Mouse (Mus musculus) naive thymus-derived CD4-positive, alpha-beta T cell, adult 2 months (primary cell): Measurements from ENCODE around the gene Yeats2.
"Not testable (repeated sequence)": the region's sequence is repeated elsewhere in the genome, so short reads cannot be mapped to it uniquely, and the experiment has no call there.

ENCODE experiments used
- DNase-seq: peaks from one replicate; pipeline ENCODE4 v3.0.0-alpha.2; 2011; ENCODE audit warnings: low read depth

Yeats2 gene

GRCm38 (mm10) chr16:20140772-20141531 lies at the start of gene Yeats2:
Gene Yeats2 (plus strand): TSS chr16:20141063.
- DNase-seq: peak; percentile 95

DNA sequence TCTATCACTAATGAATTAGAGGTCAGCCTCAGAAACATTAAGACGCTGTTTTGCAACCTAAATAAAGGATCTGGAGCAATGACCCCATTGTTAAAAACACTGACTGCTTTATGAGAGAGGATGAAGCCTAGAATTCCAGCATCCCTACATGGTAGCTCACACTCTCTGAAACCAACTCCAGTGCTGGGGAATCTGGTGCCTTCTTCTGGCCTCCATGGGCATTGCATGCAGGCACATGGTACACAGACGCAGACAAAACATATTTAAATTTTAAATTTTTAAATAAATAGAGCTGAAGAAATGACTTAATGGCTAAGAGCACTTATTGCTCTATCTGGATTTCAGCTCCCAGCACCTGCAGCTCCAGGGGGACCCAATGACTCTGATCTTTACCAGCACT lies 44.9 kb upstream of the Yeats2 start:
- DNase-seq: peak; percentile 18

- DNase-seq: peak; percentile 96
These were observed 43.7 kb upstream of the Yeats2 start, which contains the start of gene Klhl24 for GRCm38 (mm10) chr16:20097069-20097710. Gene Klhl24 (plus strand): TSS chr16:20097542.

DNA sequence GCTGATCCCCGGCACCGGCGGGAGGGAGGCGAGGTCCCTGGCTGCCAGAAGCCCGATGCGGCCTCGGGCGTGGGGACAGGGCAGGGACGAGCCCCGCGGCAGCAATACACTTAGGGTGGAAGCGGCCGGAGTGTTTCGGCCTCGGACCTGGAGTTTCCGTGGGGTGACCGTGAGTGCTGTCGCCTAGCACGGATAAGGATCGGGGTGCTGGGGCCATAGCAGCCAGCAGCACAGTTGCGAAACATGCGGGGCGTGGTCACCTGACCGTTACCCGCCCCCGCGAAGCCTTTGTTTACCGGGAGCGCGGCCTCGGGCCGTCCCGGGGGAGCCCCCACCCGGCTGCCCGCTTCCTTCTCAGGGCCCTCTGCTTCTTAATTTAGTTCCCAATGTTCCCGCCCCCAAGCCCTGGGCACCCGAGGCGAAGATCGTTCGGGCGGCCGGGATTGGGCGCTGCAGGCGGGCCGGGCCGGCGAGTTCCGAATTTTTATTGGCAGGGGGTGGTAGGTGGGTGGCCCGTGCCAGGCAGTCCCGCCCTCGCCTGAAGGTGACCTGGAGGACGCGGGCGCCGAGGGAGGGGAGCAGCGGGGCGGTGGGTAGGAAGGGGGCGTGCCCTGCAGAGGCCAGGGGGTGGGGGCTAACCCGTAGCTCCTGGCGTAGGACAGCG lies 43.0 kb upstream of the Yeats2 start:
- peak; percentile 92 for DNase-seq

- no peak for DNase-seq
These were observed 42.5 kb upstream of the Yeats2 start for GRCm38 (mm10) chr16:20098375-20098727.

DNA sequence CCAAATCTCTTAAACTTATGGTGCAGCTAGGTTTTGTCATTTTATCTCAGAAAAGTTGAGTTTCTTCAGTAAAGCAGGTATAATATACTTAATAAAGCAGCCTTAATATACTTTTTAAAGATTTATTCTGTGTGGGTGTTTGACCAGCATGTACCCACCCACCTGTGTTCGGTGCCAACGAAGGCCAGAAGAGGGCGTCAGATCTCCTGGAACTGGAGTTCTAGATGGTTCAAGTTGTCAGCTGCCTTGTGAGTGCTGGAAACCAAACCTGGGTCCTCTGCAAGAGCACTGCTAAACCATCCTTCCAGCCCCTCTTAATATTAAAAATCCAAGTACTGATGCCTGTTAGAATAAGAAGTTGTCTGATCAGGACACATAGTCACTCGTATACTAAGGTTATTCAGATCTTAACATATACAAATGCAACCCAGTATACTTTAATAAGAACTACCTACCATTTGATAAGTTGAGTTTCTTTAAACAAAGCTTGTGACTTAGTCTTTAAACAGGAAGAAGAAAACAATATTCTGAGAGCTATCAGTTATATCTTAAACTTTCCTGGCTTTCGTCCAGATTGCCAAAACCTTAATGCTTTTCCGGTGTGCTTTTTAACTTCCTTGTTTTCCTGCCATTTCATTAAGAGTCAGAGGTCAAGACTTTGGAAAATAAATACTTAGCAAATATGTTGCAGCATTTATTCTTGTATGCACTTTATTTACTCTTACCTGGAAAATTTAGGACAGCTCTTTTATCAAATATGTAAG lies 41.8 kb upstream of the Yeats2 start:
- peak; percentile 35 for DNase-seq

DNA sequence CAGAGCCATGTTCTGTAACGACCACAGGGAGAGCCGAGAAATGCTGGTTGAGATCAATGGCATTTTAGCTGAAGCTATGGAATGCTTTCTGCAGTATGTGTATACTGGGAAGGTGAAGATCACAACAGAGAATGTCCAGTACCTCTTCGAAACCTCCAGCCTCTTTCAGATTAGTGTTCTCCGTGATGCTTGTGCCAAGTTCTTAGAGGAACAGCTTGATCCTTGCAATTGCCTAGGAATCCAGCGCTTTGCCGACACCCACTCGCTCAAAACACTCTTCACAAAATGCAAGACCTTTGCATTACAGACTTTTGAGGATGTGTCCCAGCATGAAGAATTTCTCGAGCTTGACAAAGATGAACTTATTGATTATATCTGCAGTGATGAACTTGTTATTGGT lies 33.9 kb upstream of the Yeats2 start:
- DNase-seq: no peak

DNA sequence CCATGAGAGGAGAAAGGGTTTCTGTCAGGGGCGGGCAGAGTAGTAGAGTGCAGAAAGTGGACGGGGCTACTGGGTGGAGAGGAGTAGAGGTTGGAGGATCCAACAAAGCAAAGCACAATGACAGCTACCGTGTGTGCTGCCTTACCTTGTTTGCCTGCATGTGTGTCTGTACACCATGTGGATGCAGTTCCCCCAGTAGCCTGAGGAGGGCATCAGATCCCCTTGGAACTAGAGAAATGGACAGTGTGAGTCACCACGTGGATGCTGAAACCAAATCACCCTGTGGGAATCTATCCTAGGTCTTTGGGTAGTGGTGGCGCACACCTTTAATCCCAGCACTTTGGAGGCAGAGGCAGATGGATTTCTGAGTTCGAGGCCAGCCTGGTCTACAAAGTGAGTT lies 31.9 kb upstream of the Yeats2 start:
- DNase-seq: no peak

- DNase-seq: no peak
These were observed 28.2 kb upstream of the Yeats2 start for GRCm38 (mm10) chr16:20112649-20113048.

DNA sequence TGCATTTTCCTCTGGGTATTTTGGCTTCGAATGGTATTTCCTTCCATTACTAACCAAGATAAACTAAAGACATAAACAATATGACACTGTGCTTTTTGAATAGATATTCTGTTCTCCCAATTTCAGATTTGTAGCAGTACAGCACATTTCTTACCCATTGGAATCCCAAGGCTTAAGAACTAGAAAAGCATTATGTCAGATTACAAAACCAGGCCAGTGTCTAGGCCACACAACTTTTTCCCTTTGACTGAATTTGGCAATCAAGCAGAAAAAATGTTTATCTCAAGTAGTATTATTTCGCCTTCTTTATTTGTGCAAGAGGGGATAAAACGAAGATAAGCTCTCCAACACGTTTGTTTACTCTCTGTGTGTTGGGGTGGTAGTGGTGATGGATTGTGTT lies 24.8 kb upstream of the Yeats2 start:
- no peak for DNase-seq

DNA sequence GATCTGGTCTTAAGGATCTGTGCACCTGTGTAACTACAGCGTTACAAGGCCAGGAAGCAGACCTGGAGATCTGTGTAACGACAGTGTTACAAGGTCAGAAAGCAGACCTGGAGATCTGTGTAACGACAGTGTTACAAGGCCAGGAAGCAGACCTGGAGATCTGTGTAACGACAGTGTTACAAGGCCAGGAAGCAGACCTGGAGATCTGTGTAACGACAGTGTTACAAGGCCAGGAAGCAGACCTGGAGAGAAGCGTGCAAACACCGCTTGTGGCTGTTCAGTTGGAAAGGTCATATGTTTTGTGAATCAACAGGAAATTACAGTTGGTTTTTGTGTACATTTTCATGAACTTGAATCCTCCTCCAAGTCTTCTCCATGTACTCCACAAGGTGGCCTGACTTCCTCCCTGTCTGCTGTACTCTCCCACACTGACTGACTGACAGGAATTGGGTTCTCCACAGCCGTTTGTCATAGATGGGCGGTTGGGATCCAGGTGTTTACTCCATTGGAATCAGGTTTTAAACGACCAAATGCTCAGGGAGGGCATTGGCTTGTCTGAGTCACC lies 14.5 kb upstream of the Yeats2 start:
- not testable (repeated sequence) for DNase-seq

DNA sequence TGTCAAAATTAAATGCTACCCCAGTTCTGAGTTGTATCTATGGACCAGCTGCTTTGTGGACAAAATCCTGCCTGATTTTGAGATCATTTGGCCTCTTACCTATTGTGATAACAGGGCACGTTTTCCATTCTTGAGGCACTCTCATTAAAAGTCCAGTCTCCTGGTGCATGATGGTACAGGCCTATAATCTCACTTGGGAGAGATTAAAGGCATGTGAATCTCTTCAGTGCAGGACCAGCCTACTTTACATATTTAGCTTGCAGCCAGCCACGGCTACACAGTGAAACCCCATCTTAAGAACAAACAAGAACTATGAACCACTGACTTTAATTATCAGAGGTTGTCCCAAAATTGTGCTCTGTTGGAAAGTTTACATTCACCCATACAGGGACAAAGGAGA lies 10.5 kb upstream of the Yeats2 start:
- DNase-seq: no peak

DNA sequence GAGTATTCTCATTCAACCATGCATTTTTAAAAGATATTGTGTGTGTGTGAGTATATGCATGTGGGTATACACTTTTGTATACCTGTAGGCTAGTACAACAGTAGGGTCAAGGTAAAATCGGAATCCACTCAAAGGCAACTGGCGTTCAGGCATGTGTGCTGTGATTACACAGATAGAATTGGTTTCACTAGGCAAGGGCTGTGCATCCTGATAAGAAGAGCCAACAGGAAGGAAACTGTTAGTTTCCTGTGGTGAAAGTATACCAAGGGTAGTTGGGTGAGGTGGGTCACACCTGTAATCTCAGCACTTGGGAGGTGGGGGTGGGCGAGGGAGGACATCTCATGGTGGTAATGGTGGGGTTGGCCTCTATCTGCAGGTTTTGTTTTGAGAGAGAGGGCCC lies 3.7 kb downstream of the Yeats2 start:
- no peak for DNase-seq

GRCm38 (mm10) chr16:20151991-20152390 lies 11.1 kb downstream of the Yeats2 start:
- no peak for DNase-seq

DNA sequence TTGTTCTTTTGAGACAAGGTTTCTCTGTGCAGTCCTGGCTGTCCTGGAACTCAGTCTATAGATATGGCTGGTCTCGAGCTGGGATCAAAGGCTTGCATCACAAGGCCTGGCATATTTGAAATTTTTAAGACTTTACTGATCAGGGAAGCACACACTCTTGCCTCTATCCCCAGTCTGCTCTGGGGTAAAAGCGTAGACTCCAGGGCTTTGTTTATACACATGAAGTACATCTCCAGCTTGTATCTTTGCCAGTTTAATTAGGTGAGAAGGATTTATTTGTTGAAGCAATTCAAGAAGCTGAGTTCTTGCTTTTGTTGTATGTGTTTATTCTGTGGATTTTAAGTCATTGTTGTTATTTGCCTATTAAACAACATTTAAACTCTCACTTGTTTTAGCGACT lies 12.9 kb downstream of the Yeats2 start:
- no peak for DNase-seq

GRCm38 (mm10) chr16:20160130-20160529 lies 19.3 kb downstream of the Yeats2 start:
- peak; percentile 32 for DNase-seq

DNA sequence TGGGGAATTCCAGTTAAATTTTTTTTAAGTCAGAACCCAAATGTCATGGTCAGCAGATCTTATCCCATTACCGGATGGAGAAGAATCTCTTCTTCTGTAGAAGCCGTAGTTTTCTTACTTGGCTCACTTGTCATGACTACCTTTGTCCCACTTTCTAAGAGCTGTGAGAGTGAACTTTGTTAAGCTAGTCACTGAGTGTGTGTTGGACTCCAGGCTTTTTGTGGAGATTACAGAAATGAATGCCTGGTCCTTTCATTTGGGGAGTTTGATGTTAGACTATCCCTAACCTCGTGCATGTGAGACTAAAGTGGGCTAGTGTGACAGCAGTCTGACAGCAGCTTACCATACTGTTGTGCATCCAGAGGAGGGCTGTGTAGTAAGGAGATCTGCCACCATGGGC lies 28.2 kb downstream of the Yeats2 start:
- DNase-seq: no peak

DNA sequence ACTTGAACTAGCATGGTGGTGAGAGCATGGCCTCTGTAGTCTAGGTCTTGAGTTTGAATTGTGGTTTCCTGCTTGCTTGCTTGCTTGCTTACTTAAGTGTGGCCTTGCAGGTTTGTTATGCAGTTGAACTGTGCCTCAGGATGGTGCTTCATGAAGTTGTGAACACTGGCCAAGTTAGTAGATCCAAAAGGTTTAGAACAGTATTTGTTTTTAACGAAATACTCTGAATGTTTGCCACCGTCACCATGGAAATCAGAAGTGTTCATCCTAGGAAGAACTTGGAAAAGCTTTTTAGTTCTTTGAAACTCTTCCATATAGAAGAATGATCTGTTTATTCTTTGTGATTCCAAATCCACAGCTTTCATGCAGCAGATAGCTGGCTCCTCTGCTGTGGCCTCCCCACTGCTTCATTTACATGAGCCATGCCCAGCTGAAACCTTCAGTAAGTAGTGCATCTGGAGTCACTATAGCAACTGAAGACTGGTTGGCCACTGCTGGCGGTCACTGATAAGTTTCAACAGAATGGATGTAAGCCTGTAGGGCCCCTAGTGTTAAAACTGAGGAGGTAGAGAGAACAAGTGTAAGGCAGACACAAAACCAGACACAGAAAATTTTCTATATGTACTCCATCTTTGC lies 28.7 kb downstream of the Yeats2 start:
- DNase-seq: no peak

DNA sequence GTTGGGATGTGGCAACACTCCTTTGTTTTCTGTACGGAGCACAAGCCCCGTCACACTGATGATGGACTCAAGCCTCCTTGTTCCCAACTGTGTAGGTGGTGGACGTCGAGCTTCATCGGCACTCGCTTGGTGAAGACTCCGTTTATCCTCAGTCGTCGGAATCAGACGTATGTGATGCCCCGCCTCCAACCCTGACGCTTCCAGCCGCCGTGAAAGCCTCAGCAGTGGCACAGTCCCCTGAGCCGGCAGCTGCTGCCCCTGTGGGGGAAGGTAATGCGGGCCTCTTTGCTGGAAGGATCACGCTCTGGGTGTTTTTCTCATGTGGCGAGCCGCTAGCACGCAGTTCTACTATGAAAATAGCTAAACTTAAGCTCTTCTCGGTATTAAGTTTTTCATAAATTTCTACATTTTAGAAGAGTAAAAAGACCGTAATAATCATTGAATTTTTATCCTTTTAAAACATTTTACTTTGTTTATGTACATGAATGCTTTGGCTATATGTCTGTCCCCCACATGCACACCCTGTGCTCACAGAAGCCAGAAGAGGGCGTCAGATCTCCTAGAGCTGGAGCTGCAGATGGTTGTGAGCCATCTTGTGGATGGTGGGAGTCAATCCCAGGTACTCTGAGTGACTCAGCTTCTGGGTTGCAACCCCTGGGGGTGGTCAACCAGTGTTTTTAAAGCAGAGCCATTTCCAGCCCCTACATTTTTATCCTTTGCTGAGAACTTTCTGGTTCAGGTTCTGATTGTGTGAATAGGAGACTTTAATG lies 38.7 kb downstream of the Yeats2 start:
- DNase-seq: no peak

DNA sequence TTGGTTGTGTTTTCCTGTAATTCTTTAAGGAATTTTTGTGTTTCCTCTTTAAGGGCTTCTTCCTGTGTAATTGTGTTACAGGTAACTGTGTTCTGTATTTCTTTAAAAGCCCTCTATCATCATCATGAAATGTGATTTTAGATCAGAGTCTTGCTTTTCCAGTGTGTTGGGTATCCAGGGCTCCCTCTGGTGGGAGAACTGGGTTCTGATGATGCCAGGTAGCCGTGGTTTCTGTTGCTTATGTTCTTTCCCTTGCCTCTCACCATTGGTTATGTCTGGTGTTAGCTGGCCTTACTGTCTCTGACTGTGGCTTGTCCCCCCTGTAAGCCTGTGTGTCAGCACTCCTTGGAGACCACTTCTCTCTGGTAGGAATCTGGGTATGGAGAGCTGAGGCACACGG lies 44.5 kb downstream of the Yeats2 start:
- DNase-seq: peak; percentile 57
